Mouse (Mus musculus): ENCODE measurements at regions not wholly inside any gene's neighbourhood (a gene's known extent, or its start where the extent isn't known, plus 50 kb on each side); places are given as distances from the start of the nearest gene placed in this dataset.

- WGBS (ENCODE audit: missing documents): 85% methylated on average over 6 of the region's 8 CpGs
- Histone ChIP-seq H3K27ac (no peak overlapping the region), H3K36me3 (ENCODE audit: inconsistent target) (no peaks in the 10 kb centered on the region), H3K79me2 (ENCODE audit: inconsistent target) (no peaks in the 10 kb centered on the region), H3K4me3 (ENCODE audit: inconsistent target) (no peak overlapping the region)
These were observed 332.7 kb upstream of the Runx1 start for GRCm38 (mm10) chr16:93158526-93159226.

GRCm38 (mm10) chr16:93153545-93154329, 327.8 kb upstream of the Runx1 start:
- Histone ChIP-seq H3K79me2 (ENCODE audit: inconsistent target) (no peaks in the 10 kb centered on the region), H3K36me3 (ENCODE audit: inconsistent target) (no peaks in the 10 kb centered on the region), H3K27ac (no peak overlapping the region), H3K4me3 (ENCODE audit: inconsistent target) (no peak overlapping the region)
- WGBS (ENCODE audit: missing documents): 90% methylated on average over 14 of the region's 14 CpGs

GRCm38 (mm10) chr16:93152765-93153489, 327.0 kb upstream of the Runx1 start:
- 27% methylated on average over 14 of the region's 14 CpGs for WGBS (ENCODE audit: missing documents)
- Histone ChIP-seq H3K79me2 (ENCODE audit: inconsistent target) (no peaks in the 10 kb centered on the region), H3K36me3 (ENCODE audit: inconsistent target) (no peaks in the 10 kb centered on the region), H3K27ac (no peak overlapping the region), H3K4me3 (ENCODE audit: inconsistent target) (no peak overlapping the region)

- Histone ChIP-seq H3K36me3 (ENCODE audit: inconsistent target) (no peaks in the 10 kb centered on the region), H3K4me3 (ENCODE audit: inconsistent target) (no peak overlapping the region), H3K27ac (no peak overlapping the region), H3K79me2 (ENCODE audit: inconsistent target) (no peaks in the 10 kb centered on the region)
- WGBS (ENCODE audit: missing documents): 91% methylated on average over 1 of the region's 1 CpGs
These were observed 326.1 kb upstream of the Runx1 start for GRCm38 (mm10) chr16:93152057-93152456.

GRCm38 (mm10) chr16:93151652-93152051, 325.7 kb upstream of the Runx1 start:
- WGBS (ENCODE audit: missing documents): 83% methylated on average over 2 of the region's 2 CpGs
- Histone ChIP-seq H3K79me2 (ENCODE audit: inconsistent target) (no peaks in the 10 kb centered on the region), H3K27ac (no peak overlapping the region), H3K36me3 (ENCODE audit: inconsistent target) (no peaks in the 10 kb centered on the region), H3K4me3 (ENCODE audit: inconsistent target) (no peak overlapping the region)

- no peak overlapping the region for H3K4me3 ChIP-seq (ENCODE audit: inconsistent target)
- no peaks in the 10 kb centered on the region for H3K79me2 ChIP-seq (ENCODE audit: inconsistent target)
- WGBS (ENCODE audit: missing documents): 86% methylated on average over 12 of the region's 12 CpGs
- no peak overlapping the region for H3K27ac ChIP-seq
- H3K36me3 ChIP-seq (ENCODE audit: inconsistent target): no peaks in the 10 kb centered on the region
These were observed 324.5 kb upstream of the Runx1 start for GRCm38 (mm10) chr16:93150451-93150850.

GRCm38 (mm10) chr16:93147525-93148222, 321.7 kb upstream of the Runx1 start:
- H3K36me3 ChIP-seq (ENCODE audit: inconsistent target): no peaks in the 10 kb centered on the region
- WGBS (ENCODE audit: missing documents): 83% methylated on average over 5 of the region's 5 CpGs
- H3K79me2 ChIP-seq (ENCODE audit: inconsistent target): no peaks in the 10 kb centered on the region
- no peak overlapping the region for H3K4me3 ChIP-seq (ENCODE audit: inconsistent target)
- no peak overlapping the region for H3K27ac ChIP-seq

GRCm38 (mm10) chr16:93146812-93147211, 320.9 kb upstream of the Runx1 start:
- Histone ChIP-seq H3K79me2 (ENCODE audit: inconsistent target) (no peaks in the 10 kb centered on the region), H3K4me3 (ENCODE audit: inconsistent target) (no peak overlapping the region), H3K27ac (no peak overlapping the region), H3K36me3 (ENCODE audit: inconsistent target) (no peaks in the 10 kb centered on the region)
- 84% methylated on average over 3 of the region's 3 CpGs for WGBS (ENCODE audit: missing documents)

GRCm38 (mm10) chr16:93145617-93146016, 319.7 kb upstream of the Runx1 start:
- no peaks in the 10 kb centered on the region for H3K36me3 ChIP-seq (ENCODE audit: inconsistent target)
- WGBS (ENCODE audit: missing documents): 87% methylated on average over 3 of the region's 3 CpGs
- no peaks in the 10 kb centered on the region; the same call in 1 of the 2 replicates for H3K79me2 ChIP-seq (ENCODE audit: inconsistent target)
- no peak overlapping the region for H3K4me3 ChIP-seq (ENCODE audit: inconsistent target)
- H3K27ac ChIP-seq: no peak overlapping the region

- no peak overlapping the region for H3K27ac ChIP-seq
- no peaks in the 10 kb centered on the region; the same call in 1 of the 2 replicates for H3K79me2 ChIP-seq (ENCODE audit: inconsistent target)
- WGBS (ENCODE audit: missing documents): 56% methylated on average over 5 of the region's 5 CpGs
- no peaks in the 10 kb centered on the region for H3K36me3 ChIP-seq (ENCODE audit: inconsistent target)
- H3K4me3 ChIP-seq (ENCODE audit: inconsistent target): no peak overlapping the region
These were observed 318.1 kb upstream of the Runx1 start for GRCm38 (mm10) chr16:93144033-93144432.

- no peaks in the 10 kb centered on the region; the same call in 1 of the 2 replicates for H3K79me2 ChIP-seq (ENCODE audit: inconsistent target)
- H3K27ac ChIP-seq: no peak overlapping the region
- 95% methylated on average over 10 of the region's 10 CpGs for WGBS (ENCODE audit: missing documents)
- no peaks in the 10 kb centered on the region for H3K36me3 ChIP-seq (ENCODE audit: inconsistent target)
- H3K4me3 ChIP-seq (ENCODE audit: inconsistent target): no peak overlapping the region
These were observed 317.2 kb upstream of the Runx1 start for GRCm38 (mm10) chr16:93143164-93143563.

- H3K79me2 ChIP-seq (ENCODE audit: inconsistent target): no peaks in the 10 kb centered on the region; the same call in 1 of the 2 replicates
- no peak overlapping the region for H3K4me3 ChIP-seq (ENCODE audit: inconsistent target)
- 32% methylated on average over 6 of the region's 6 CpGs for WGBS (ENCODE audit: missing documents)
- H3K27ac ChIP-seq: no peak overlapping the region
- H3K36me3 ChIP-seq (ENCODE audit: inconsistent target): no peaks in the 10 kb centered on the region
These were observed 316.0 kb upstream of the Runx1 start for GRCm38 (mm10) chr16:93141967-93142366.

- Histone ChIP-seq H3K27ac (no peak overlapping the region), H3K36me3 (ENCODE audit: inconsistent target) (no peaks in the 10 kb centered on the region), H3K79me2 (ENCODE audit: inconsistent target) (no peaks in the 10 kb centered on the region; the same call in 1 of the 2 replicates), H3K4me3 (ENCODE audit: inconsistent target) (no peak overlapping the region)
- WGBS (ENCODE audit: missing documents): 91% methylated on average over 15 of the region's 15 CpGs
These were observed 314.7 kb upstream of the Runx1 start for GRCm38 (mm10) chr16:93140535-93141110.

GRCm38 (mm10) chr16:93137249-93137648, 311.3 kb upstream of the Runx1 start:
- WGBS (ENCODE audit: missing documents): 64% methylated on average over 1 of the region's 1 CpGs

More at GRCm38 (mm10) chr16:93137249-93137648, 311.3 kb upstream of the Runx1 start:
- H3K36me3 ChIP-seq (ENCODE audit: inconsistent target): no peaks in the 10 kb centered on the region
- H3K79me2 ChIP-seq (ENCODE audit: inconsistent target): no peaks in the 10 kb centered on the region; the same call in 1 of the 2 replicates
- H3K4me3 ChIP-seq (ENCODE audit: inconsistent target): no peak overlapping the region
- H3K27ac ChIP-seq: no peak overlapping the region
